Mouse (Mus musculus): ENCODE measurements around the gene Spsb4. TPM values are rescaled to one million over a fixed set of nuclear protein-coding genes. Genes with fewer than 3 reads are reported as not detected.

Gene Spsb4
- total and polyA plus RNA-seq, 3 experiments, result 4.2 to 9.1 (median 7.2) TPM

DNA sequence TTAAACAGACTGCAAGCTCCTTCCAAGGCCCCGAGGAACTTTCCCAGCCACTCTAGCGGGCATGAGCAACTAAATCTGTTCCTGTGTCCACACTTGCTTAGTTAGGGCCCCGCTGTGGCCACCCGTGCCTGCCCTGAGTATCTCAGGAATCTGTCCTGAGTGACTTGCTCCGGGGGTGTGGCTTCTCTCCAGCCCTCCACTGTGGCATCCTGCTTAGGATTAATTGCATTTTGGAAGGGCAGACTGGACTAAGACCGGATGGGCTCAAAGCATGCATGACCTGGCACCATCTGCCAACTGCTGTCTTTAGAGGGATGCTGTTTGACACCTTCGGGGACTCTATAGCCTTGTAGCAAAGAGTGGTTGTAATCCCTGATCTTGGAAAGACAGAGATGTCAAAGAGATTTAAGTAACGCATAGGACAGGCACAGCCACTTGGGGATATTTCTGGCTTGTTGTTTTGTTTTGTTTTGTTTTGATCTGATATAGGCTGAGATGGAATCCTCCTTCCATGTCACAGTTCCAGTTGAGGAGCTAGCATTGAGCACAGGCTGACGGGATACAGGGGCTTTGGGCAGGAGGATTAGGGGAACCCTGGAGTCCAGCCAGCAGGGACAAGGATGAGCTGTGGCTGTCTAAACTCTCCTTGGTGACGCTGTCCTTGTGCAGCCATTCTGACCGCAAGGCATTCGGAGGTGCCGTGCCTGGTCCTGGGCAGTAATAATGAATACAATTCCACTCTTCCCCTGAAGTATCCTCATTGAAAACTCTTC is 55.0 kb downstream of the Spsb4 start:
- TF ChIP-seq CTCF (IDR thresholded peaks at IDR 0.05) (no peak), POLR2A (IDR thresholded peaks at IDR 0.05; ENCODE audit: insufficient read depth, low read depth, low read length) (no peak), EP300 (IDR thresholded peaks at IDR 0.05; ENCODE audit: insufficient read depth, low read depth, low read length) (no peak)
- intact Hi-C loops (cut with DNase I), result no loop called here
- 66% methylated on average over 13 of the region's 13 CpGs for WGBS

DNA sequence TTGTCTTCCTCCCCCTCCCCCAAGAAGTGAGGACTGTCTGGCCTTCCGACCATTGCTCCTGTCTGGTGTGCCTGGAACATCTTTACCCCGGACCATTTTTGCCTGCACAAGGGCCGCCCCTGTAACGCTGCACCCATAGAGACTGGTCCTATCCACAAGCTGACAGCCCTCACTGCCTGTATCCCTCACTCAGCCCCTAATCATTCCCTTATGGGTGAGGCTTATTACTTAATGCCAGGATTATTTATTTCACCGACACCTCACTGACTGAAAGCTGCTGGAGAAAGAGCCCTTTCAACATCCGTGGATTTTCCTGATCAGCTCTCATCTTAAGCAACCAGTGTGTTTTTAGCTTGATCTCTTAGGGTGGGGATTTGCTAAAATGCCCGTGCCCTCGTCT is 55.9 kb downstream of the Spsb4 start:
- no peak overlapping the region for H3K9ac ChIP-seq (ENCODE audit: low read depth, low read length)
- no peaks in the 10 kb centered on the region for H3K36me3 ChIP-seq (ENCODE audit: control insufficient read depth, insufficient read depth, low read length)
- WGBS, result 74% methylated on average over 8 of the region's 8 CpGs
- no peaks in the 10 kb centered on the region for H3K4me1 ChIP-seq (ENCODE audit: control insufficient read depth, insufficient read depth, low read length)
- no peak overlapping the region for H3K27ac ChIP-seq
- TF ChIP-seq CTCF (IDR thresholded peaks at IDR 0.05), result no peak
- TF ChIP-seq EP300 (IDR thresholded peaks at IDR 0.05; ENCODE audit: insufficient read depth, low read depth, low read length), result no peak
- H3K27me3 ChIP-seq (ENCODE audit: control insufficient read depth, insufficient read depth, low read length), result no peaks in the 10 kb centered on the region
- no peaks in the 10 kb centered on the region for H3K79me2 ChIP-seq (replicated peaks; ENCODE audit: control insufficient read depth, insufficient read depth, low read length)
- H3K4me3 ChIP-seq, result no peak overlapping the region
- intact Hi-C loops (cut with DNase I), result no loop called here
- no peak for DNase-seq

More for the DNA sequence above, 55.0 kb downstream of the Spsb4 start:
- Histone ChIP-seq H3K4me1 (ENCODE audit: control insufficient read depth, insufficient read depth, low read length) (no peaks in the 10 kb centered on the region), H3K27me3 (ENCODE audit: control insufficient read depth, insufficient read depth, low read length) (no peaks in the 10 kb centered on the region), H3K4me3 (no peak overlapping the region), H3K9ac (ENCODE audit: low read depth, low read length) (no peak overlapping the region), H3K36me3 (ENCODE audit: control insufficient read depth, insufficient read depth, low read length) (no peaks in the 10 kb centered on the region), H3K27ac (no peak overlapping the region), H3K79me2 (replicated peaks; ENCODE audit: control insufficient read depth, insufficient read depth, low read length) (no peaks in the 10 kb centered on the region)
- DNase-seq, result no peak

GRCm38 (mm10) chr9:96961986-96962701 is 56.5 kb downstream of the Spsb4 start:
- no peaks in the 10 kb centered on the region for H3K27me3 ChIP-seq (ENCODE audit: control insufficient read depth, insufficient read depth, low read length)
- 49% methylated on average over 17 of the region's 17 CpGs for WGBS
- no peak overlapping the region for H3K9ac ChIP-seq (ENCODE audit: low read depth, low read length)
- intact Hi-C loops (cut with DNase I), result loop anchor here (2.0 kb wide), 2 partner anchors 45 to 57 kb away; partner anchors contain the start of gene Spsb4
- H3K4me3 ChIP-seq, result no peak overlapping the region
- no peaks in the 10 kb centered on the region for H3K79me2 ChIP-seq (replicated peaks; ENCODE audit: control insufficient read depth, insufficient read depth, low read length)
- TF ChIP-seq CTCF (IDR thresholded peaks at IDR 0.05) (no peak), EP300 (IDR thresholded peaks at IDR 0.05; ENCODE audit: insufficient read depth, low read depth, low read length) (no peak), POLR2A (IDR thresholded peaks at IDR 0.05; ENCODE audit: insufficient read depth, low read depth, low read length) (no peak)
- no peak overlapping the region for H3K27ac ChIP-seq
- no peaks in the 10 kb centered on the region for H3K36me3 ChIP-seq (ENCODE audit: control insufficient read depth, insufficient read depth, low read length)
- no peak for DNase-seq
- peaks cover 1% of the 10 kb centered on the region for H3K4me1 ChIP-seq (ENCODE audit: control insufficient read depth, insufficient read depth, low read length)

GRCm38 (mm10) chr9:96961006-96961405 is 57.6 kb downstream of the Spsb4 start:
- no peak for DNase-seq
- no peaks in the 10 kb centered on the region for H3K27me3 ChIP-seq (ENCODE audit: control insufficient read depth, insufficient read depth, low read length)
- H3K79me2 ChIP-seq (replicated peaks; ENCODE audit: control insufficient read depth, insufficient read depth, low read length), result no peaks in the 10 kb centered on the region
- no peak overlapping the region for H3K9ac ChIP-seq (ENCODE audit: low read depth, low read length)
- H3K4me1 ChIP-seq (ENCODE audit: control insufficient read depth, insufficient read depth, low read length), result peaks cover 1% of the 10 kb centered on the region
- TF ChIP-seq CTCF (IDR thresholded peaks at IDR 0.05) (peak; percentile 81), EP300 (IDR thresholded peaks at IDR 0.05; ENCODE audit: insufficient read depth, low read depth, low read length) (no peak)
- H3K27ac ChIP-seq, result no peak overlapping the region
- WGBS, result 53% methylated on average over 7 of the region's 7 CpGs
- intact Hi-C loops (cut with DNase I), result loop anchor here (2.0 kb wide), 2 partner anchors 44 to 58 kb away; partner anchors contain the start of gene Spsb4
- no peak overlapping the region for H3K4me3 ChIP-seq
- no peaks in the 10 kb centered on the region for H3K36me3 ChIP-seq (ENCODE audit: control insufficient read depth, insufficient read depth, low read length)

DNA sequence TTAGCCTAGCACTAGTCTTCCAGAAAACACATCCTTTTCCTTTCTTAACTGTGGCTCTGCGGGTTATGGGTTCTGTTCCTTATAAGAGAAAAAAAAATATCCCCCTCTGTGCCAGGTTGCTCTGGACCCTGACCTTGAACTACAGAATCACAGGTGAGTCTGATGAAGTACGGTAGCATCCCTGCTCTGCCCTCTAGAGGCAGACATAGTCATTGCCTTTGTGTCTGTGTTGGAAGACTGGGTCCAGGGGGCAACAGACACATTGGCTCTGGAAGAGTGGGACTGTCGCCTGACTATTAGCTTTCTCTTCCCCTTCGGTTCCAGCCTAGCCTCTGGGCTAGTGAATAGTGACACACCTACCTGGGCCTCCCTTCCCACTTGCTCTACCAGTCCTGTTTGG is 58.4 kb downstream of the Spsb4 start:
- Histone ChIP-seq H3K79me2 (replicated peaks; ENCODE audit: control insufficient read depth, insufficient read depth, low read length) (no peaks in the 10 kb centered on the region), H3K9ac (ENCODE audit: low read depth, low read length) (no peak overlapping the region), H3K27ac (no peak overlapping the region), H3K4me1 (ENCODE audit: control insufficient read depth, insufficient read depth, low read length) (peaks cover 1% of the 10 kb centered on the region), H3K36me3 (ENCODE audit: control insufficient read depth, insufficient read depth, low read length) (no peaks in the 10 kb centered on the region), H3K4me3 (no peak overlapping the region), H3K27me3 (ENCODE audit: control insufficient read depth, insufficient read depth, low read length) (no peaks in the 10 kb centered on the region)
- TF ChIP-seq CTCF (IDR thresholded peaks at IDR 0.05), result peak; percentile 73
- no peak for TF ChIP-seq POLR2A (IDR thresholded peaks at IDR 0.05; ENCODE audit: insufficient read depth, low read depth, low read length)
- WGBS, result 71% methylated on average over 4 of the region's 4 CpGs
- intact Hi-C loops (cut with DNase I), result loop anchor here (1.0 to 2.0 kb wide), 3 partner anchors 43 to 108 kb away; partner anchors contain the start of gene Spsb4
- no peak for DNase-seq

DNA sequence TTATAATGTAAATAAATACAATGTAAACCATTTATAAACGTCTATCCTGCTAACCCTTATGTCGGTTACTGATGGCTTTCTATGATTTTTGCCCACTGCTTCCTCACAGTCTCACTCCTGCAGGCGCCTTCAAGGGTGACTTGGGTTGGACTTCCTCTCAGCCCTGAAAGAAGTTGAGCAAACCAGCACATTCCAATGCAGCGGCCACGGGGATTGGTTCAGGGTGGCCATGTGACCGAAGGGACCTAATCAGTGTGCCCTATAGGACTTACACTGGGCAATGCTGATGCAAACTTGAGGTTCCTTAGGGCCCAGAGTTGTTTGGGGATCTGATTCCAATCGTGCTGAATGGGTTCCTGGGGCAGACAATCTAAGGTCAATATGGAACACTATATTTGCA is 59.2 kb downstream of the Spsb4 start:
- no peak overlapping the region for H3K9ac ChIP-seq (ENCODE audit: low read depth, low read length)
- no peaks in the 10 kb centered on the region for H3K27me3 ChIP-seq (ENCODE audit: control insufficient read depth, insufficient read depth, low read length)
- DNase-seq, result no peak
- intact Hi-C loops (cut with DNase I), result no loop called here
- H3K4me3 ChIP-seq, result no peak overlapping the region
- no peak overlapping the region for H3K27ac ChIP-seq
- 88% methylated on average over 7 of the region's 7 CpGs for WGBS
- H3K36me3 ChIP-seq (ENCODE audit: control insufficient read depth, insufficient read depth, low read length), result no peaks in the 10 kb centered on the region
- H3K79me2 ChIP-seq (replicated peaks; ENCODE audit: control insufficient read depth, insufficient read depth, low read length), result no peaks in the 10 kb centered on the region
- no peak for TF ChIP-seq POLR2A (IDR thresholded peaks at IDR 0.05; ENCODE audit: insufficient read depth, low read depth, low read length)
- no peak for TF ChIP-seq EP300 (IDR thresholded peaks at IDR 0.05; ENCODE audit: insufficient read depth, low read depth, low read length)
- no peak for TF ChIP-seq CTCF (IDR thresholded peaks at IDR 0.05)
- peaks cover 1% of the 10 kb centered on the region for H3K4me1 ChIP-seq (ENCODE audit: control insufficient read depth, insufficient read depth, low read length)

All from heart, adult 2 months (tissue).